Mouse (Mus musculus): ENCODE measurements around the gene Hpd.

Gene Hpd

GRCm38 (mm10) chr5:123147569-123147968 lies 35.0 kb downstream of the Hpd start:
- DNase-seq (ENCODE audit: low spot score) = no peak

GRCm38 (mm10) chr5:123146357-123146756 lies 36.2 kb downstream of the Hpd start:
- DNase-seq (ENCODE audit: low spot score) = no peak

GRCm38 (mm10) chr5:123144746-123145590 lies 37.6 kb downstream of the Hpd start:
- no peak for DNase-seq (ENCODE audit: low spot score)

GRCm38 (mm10) chr5:123143971-123144745 lies 38.4 kb downstream of the Hpd start:
- DNase-seq (ENCODE audit: low spot score) = peak; percentile 25

- peak; percentile 72 for DNase-seq (ENCODE audit: low spot score)
Measured at GRCm38 (mm10) chr5:123143251-123143970, 39.1 kb downstream of the Hpd start.

GRCm38 (mm10) chr5:123142161-123143157 lies 40.1 kb downstream of the Hpd start, which contains the start of gene Setd1b:
Gene Setd1b, plus strand, starts transcription at chr5:123142193.
- DNase-seq (ENCODE audit: low spot score) = peak; percentile 77

GRCm38 (mm10) chr5:123141555-123142160 lies 40.9 kb downstream of the Hpd start:
- peak; percentile 68 for DNase-seq (ENCODE audit: low spot score)

- peak; percentile 97 for DNase-seq (ENCODE audit: low spot score)
Measured at GRCm38 (mm10) chr5:123140694-123141554, 41.6 kb downstream of the Hpd start.

- DNase-seq (ENCODE audit: low spot score) = peak; percentile 55
Measured at GRCm38 (mm10) chr5:123139722-123140627, 42.6 kb downstream of the Hpd start.

GRCm38 (mm10) chr5:123138953-123139721 lies 43.4 kb downstream of the Hpd start:
- peak; percentile 78 for DNase-seq (ENCODE audit: low spot score)

GRCm38 (mm10) chr5:123138230-123138911 lies 44.2 kb downstream of the Hpd start:
- DNase-seq (ENCODE audit: low spot score) = peak; percentile 83

GRCm38 (mm10) chr5:123137910-123138229 lies 44.7 kb downstream of the Hpd start:
- DNase-seq (ENCODE audit: low spot score) = no peak

GRCm38 (mm10) chr5:123137044-123137909 lies 45.2 kb downstream of the Hpd start:
- DNase-seq (ENCODE audit: low spot score) = peak; percentile 74

GRCm38 (mm10) chr5:123136361-123137043 lies 46.0 kb downstream of the Hpd start:
- DNase-seq (ENCODE audit: low spot score) = peak; percentile 74

- peak; percentile 62 for DNase-seq (ENCODE audit: low spot score)
Measured at GRCm38 (mm10) chr5:123135471-123136360, 46.8 kb downstream of the Hpd start.

Data from retina, embryonic 14.5 days (tissue).